Mouse (Mus musculus): ENCODE data around the gene Igf1r. TPM values are rescaled to one million over a fixed set of nuclear protein-coding genes. Genes with fewer than 3 reads are reported as not detected.

The Igf1r gene
- total and polyA plus RNA-seq, 3 experiments = 4.3 to 9.1 (median 6.1) TPM

GRCm38 (mm10) chr7:68230831-68231230 is 278.2 kb downstream of the Igf1r start:
- peaks cover 41% of the 10 kb centered on the region for H3K36me3 ChIP-seq (replicated peaks)
- DNase-seq (ENCODE audit: low spot score) = no peak
- no peaks in the 10 kb centered on the region for H3K9me3 ChIP-seq (replicated peaks)
- ATAC-seq (ENCODE audit: extremely low read depth, insufficient number of reproducible peaks, low FRiP score, poor library complexity, severe bottlenecking) = no peak
- H3K27me3 ChIP-seq (ENCODE audit: insufficient read depth, low read length) = no peaks in the 10 kb centered on the region
- TF ChIP-seq GATA1 (IDR thresholded peaks at IDR 0.05; ENCODE audit: borderline replicate concordance, low read length) = no peak
- no peak for TF ChIP-seq GATA2 (IDR thresholded peaks at IDR 0.05; ENCODE audit: borderline replicate concordance, low read depth, low read length)
- TF ChIP-seq TAL1 (conservative IDR thresholded peaks at IDR 0.05; ENCODE audit: low read depth, low read length) = no peak
- no peak for TF ChIP-seq CTCF (IDR thresholded peaks at IDR 0.05; ENCODE audit: low read depth, low read length)
- TF ChIP-seq POLR2AphosphoS5 (IDR thresholded peaks at IDR 0.05; ENCODE audit: insufficient replicate concordance, low read depth, low read length) = no peak
- H3K4me3 ChIP-seq (ENCODE audit: low read depth, low read length) = no peak overlapping the region
- peaks cover 12% of the 10 kb centered on the region for H3K4me1 ChIP-seq (ENCODE audit: insufficient read depth, low read depth, low read length)

GRCm38 (mm10) chr7:68232521-68232920 is 279.9 kb downstream of the Igf1r start:
- Histone ChIP-seq H3K4me3 (ENCODE audit: low read depth, low read length) (no peak overlapping the region), H3K36me3 (replicated peaks) (peaks cover 34% of the 10 kb centered on the region), H3K9me3 (replicated peaks) (no peaks in the 10 kb centered on the region), H3K27me3 (ENCODE audit: insufficient read depth, low read length) (no peaks in the 10 kb centered on the region), H3K4me1 (ENCODE audit: insufficient read depth, low read depth, low read length) (peaks cover 9% of the 10 kb centered on the region)
- TF ChIP-seq GATA1 (IDR thresholded peaks at IDR 0.05; ENCODE audit: borderline replicate concordance, low read length) (no peak), POLR2AphosphoS5 (IDR thresholded peaks at IDR 0.05; ENCODE audit: insufficient replicate concordance, low read depth, low read length) (no peak), CTCF (IDR thresholded peaks at IDR 0.05; ENCODE audit: low read depth, low read length) (no peak), TAL1 (conservative IDR thresholded peaks at IDR 0.05; ENCODE audit: low read depth, low read length) (no peak), GATA2 (IDR thresholded peaks at IDR 0.05; ENCODE audit: borderline replicate concordance, low read depth, low read length) (no peak)
- DNase-seq (ENCODE audit: low spot score) (no peak), ATAC-seq (ENCODE audit: extremely low read depth, insufficient number of reproducible peaks, low FRiP score, poor library complexity, severe bottlenecking) (no peak)

GRCm38 (mm10) chr7:68233619-68234223 is 281.1 kb downstream of the Igf1r start:
- Histone ChIP-seq H3K4me3 (ENCODE audit: low read depth, low read length) (no peak overlapping the region), H3K9me3 (replicated peaks) (no peaks in the 10 kb centered on the region), H3K4me1 (ENCODE audit: insufficient read depth, low read depth, low read length) (peaks cover 5% of the 10 kb centered on the region), H3K27me3 (ENCODE audit: insufficient read depth, low read length) (no peaks in the 10 kb centered on the region), H3K36me3 (replicated peaks) (peaks cover 28% of the 10 kb centered on the region)
- ATAC-seq (ENCODE audit: extremely low read depth, insufficient number of reproducible peaks, low FRiP score, poor library complexity, severe bottlenecking) (no peak), DNase-seq (ENCODE audit: low spot score) (no peak)
- no peak for TF ChIP-seq GATA1 (IDR thresholded peaks at IDR 0.05; ENCODE audit: borderline replicate concordance, low read length)
- no peak for TF ChIP-seq CTCF (IDR thresholded peaks at IDR 0.05; ENCODE audit: low read depth, low read length)

- no peaks in the 10 kb centered on the region for H3K9me3 ChIP-seq (replicated peaks)
- peaks cover 24% of the 10 kb centered on the region for H3K36me3 ChIP-seq (replicated peaks)
- ATAC-seq (ENCODE audit: extremely low read depth, insufficient number of reproducible peaks, low FRiP score, poor library complexity, severe bottlenecking) (no peak), DNase-seq (ENCODE audit: low spot score) (no peak)
- H3K4me3 ChIP-seq (ENCODE audit: low read depth, low read length) = no peak overlapping the region
- H3K4me1 ChIP-seq (ENCODE audit: insufficient read depth, low read depth, low read length) = peaks cover 27% of the 10 kb centered on the region
- H3K27me3 ChIP-seq (ENCODE audit: insufficient read depth, low read length) = 0 out of 2 replicates have a peak, but pooled peaks cover 2% of the 10 kb centered on the region
- no peak for TF ChIP-seq POLR2AphosphoS5 (IDR thresholded peaks at IDR 0.05; ENCODE audit: insufficient replicate concordance, low read depth, low read length)
These were observed 284.2 kb downstream of the Igf1r start for GRCm38 (mm10) chr7:68236817-68237216.

DNA sequence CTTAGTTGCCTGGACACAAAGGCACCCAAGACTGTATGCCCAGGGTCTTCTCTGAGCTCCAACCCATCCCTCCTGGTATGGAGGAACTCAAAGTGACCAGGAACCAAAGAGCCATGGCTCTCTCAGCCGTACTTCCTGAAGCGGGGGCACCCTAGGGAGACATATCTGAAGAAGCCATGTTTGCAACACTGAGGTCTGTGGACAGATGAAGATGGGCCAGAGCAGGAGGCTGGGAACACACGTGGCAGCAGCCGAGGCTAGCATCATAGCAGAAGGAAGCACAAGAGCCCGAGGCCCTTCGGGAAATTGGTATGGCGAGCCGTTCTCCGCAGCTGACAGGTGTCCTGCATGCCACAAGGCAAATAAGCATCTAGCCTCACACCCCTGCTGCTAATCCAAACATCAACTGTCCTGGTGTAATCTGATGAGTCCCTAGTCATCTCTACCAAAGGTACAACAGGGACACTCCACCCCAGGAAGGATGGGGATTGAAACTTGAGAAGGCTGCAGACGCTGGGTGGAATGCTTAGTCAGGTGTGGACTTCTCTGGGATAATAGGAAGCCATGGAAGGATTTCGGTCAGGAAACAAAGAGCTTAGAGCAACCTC is 286.7 kb downstream of the Igf1r start:
- no peak for ATAC-seq (ENCODE audit: extremely low read depth, insufficient number of reproducible peaks, low FRiP score, poor library complexity, severe bottlenecking)
- DNase-seq (ENCODE audit: low spot score) = no peak
- peaks cover 24% of the 10 kb centered on the region for H3K36me3 ChIP-seq (replicated peaks)
- H3K27me3 ChIP-seq (ENCODE audit: insufficient read depth, low read length) = 0 out of 2 replicates have a peak, but pooled peaks cover 2% of the 10 kb centered on the region
- peak; percentile 81; the same call in 1 of the 2 replicates for TF ChIP-seq POLR2AphosphoS5 (IDR thresholded peaks at IDR 0.05; ENCODE audit: insufficient replicate concordance, low read depth, low read length)
- TF ChIP-seq GATA1 (IDR thresholded peaks at IDR 0.05; ENCODE audit: borderline replicate concordance, low read length) = no peak
- H3K4me3 ChIP-seq (ENCODE audit: low read depth, low read length) = no peak overlapping the region
- no peaks in the 10 kb centered on the region for H3K9me3 ChIP-seq (replicated peaks)
- peaks cover 27% of the 10 kb centered on the region for H3K4me1 ChIP-seq (ENCODE audit: insufficient read depth, low read depth, low read length)

GRCm38 (mm10) chr7:68241205-68241604 is 288.6 kb downstream of the Igf1r start:
- Histone ChIP-seq H3K9me3 (replicated peaks) (no peaks in the 10 kb centered on the region), H3K27me3 (ENCODE audit: insufficient read depth, low read length) (0 out of 2 replicates have a peak, but pooled peaks cover 2% of the 10 kb centered on the region), H3K36me3 (replicated peaks) (peaks cover 24% of the 10 kb centered on the region), H3K4me3 (ENCODE audit: low read depth, low read length) (no peak overlapping the region; the same call in 1 of the 2 replicates), H3K4me1 (ENCODE audit: insufficient read depth, low read depth, low read length) (peaks cover 27% of the 10 kb centered on the region)
- TF ChIP-seq POLR2AphosphoS5 (IDR thresholded peaks at IDR 0.05; ENCODE audit: insufficient replicate concordance, low read depth, low read length) (no peak), TAL1 (conservative IDR thresholded peaks at IDR 0.05; ENCODE audit: low read depth, low read length) (no peak), GATA1 (IDR thresholded peaks at IDR 0.05; ENCODE audit: borderline replicate concordance, low read length) (no peak), CTCF (IDR thresholded peaks at IDR 0.05; ENCODE audit: low read depth, low read length) (no peak), GATA2 (IDR thresholded peaks at IDR 0.05; ENCODE audit: borderline replicate concordance, low read depth, low read length) (no peak)
- DNase-seq (ENCODE audit: low spot score) (no peak), ATAC-seq (ENCODE audit: extremely low read depth, insufficient number of reproducible peaks, low FRiP score, poor library complexity, severe bottlenecking) (no peak)
